Mouse (Mus musculus) lung, embryonic 16.5 days (tissue): Measurements from ENCODE around the gene Gas2l3. TPM values are rescaled to one million over a fixed set of nuclear protein-coding genes. Genes with fewer than 3 reads are reported as not detected.
A peak's percentile ranks its signal among the peaks of the same experiment; 100 is the strongest.

Source experiments
- ATAC-seq: fragments of 200-750 bp; cut with Nextera tagmentation; 2 replicates; pipeline ENCODE4 v1.8.0; 2017; ENCODE audit warnings: low read depth, mild to moderate bottlenecking, moderate library complexity
- H3K27ac ChIP-seq: fragments of 300-500 bp; sonication (generic); 2 replicates; pipeline ENCODE4 v1.5.1; 2014; ENCODE audit warnings: mild to moderate bottlenecking, control low read depth, low read length
- H3K27me3 ChIP-seq: fragments of 300-500 bp; sonication (generic); 2 replicates; pipeline ENCODE4 v1.6.1; 2014; ENCODE audit warnings: low read depth, low read length, mixed read lengths; ENCODE audit not compliant: control insufficient read depth, insufficient read depth
- H3K36me3 ChIP-seq: fragments of 300-500 bp; sonication (generic); 2 replicates; pipeline ENCODE4 v1.6.1; 2014; ENCODE audit warnings: low read length; ENCODE audit not compliant: control insufficient read depth, insufficient read depth
- H3K4me1 ChIP-seq: fragments of 300-500 bp; sonication (generic); replicated peaks from 2 replicates; pipeline ENCODE4 v1.6.1; 2014; ENCODE audit warnings: low read length, mixed read lengths; ENCODE audit not compliant: control insufficient read depth, insufficient read depth
- H3K4me2 ChIP-seq: fragments of 300-500 bp; sonication (generic); 2 replicates; pipeline ENCODE4 v1.6.1; 2014; ENCODE audit warnings: low read depth, low read length, control low read depth
- H3K4me3 ChIP-seq: fragments of 300-500 bp; sonication (generic); 2 replicates; pipeline ENCODE4 v1.5.1; 2014; ENCODE audit warnings: mild to moderate bottlenecking, low read length, control low read depth
- H3K9ac ChIP-seq: fragments of 300-500 bp; sonication (generic); 2 replicates; pipeline ENCODE4 v1.6.1; 2014; ENCODE audit warnings: low read length, control low read depth
- H3K9me3 ChIP-seq: fragments of 300-500 bp; sonication (generic); 2 replicates; pipeline ENCODE4 v1.6.1; 2016; ENCODE audit warnings: low read length; ENCODE audit not compliant: control insufficient read depth
- WGBS: fragments of 180-500 bp; shearing (Covaris S2); extraction: QIAGEN DNeasy Blood & Tissue Kit; methylation state at CpG from one replicate; pipeline ENCODE4 v1.1.7; 2014; 5-methylcytosine and 5-hydroxymethylcytosine counted together
- polyA plus RNA-seq: library from polyadenylated mRNA; unstranded; fragments of >200 nt; fragmentation: Nextera tagmentation; extraction: Ambion mirVana; gene quantifications from 2 replicates; pipeline ENCODE4 v1.2.1, GENCODE M21; 2015

Gene Gas2l3
- polyA plus RNA-seq, 1 experiment from 2014 or later, result 24.1 TPM

DNA sequence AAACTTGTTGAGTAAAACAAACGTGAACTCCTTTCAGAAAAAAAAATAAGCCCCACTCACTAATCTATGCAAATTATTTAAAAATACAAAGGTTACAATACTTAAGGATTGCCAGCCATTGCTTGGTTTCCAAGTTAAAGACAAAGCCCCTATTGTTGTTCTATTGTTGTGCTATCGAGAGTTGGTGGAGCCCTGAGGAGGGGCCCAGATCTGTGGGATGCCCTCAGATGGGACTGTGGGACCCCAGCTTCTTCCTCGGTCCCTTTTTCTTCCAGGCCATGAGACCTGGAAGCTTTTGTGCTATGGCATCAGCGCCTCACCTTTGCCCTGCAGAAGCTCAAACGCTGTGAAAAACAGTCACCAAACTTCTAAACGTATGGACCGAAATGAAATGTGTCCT lies 37.9 kb upstream of the Gas2l3 start:
- H3K4me2 ChIP-seq, result no peak overlapping the region
- H3K9me3 ChIP-seq, result no peaks in the 10 kb centered on the region
- ATAC-seq, result no peak
- H3K4me3 ChIP-seq, result no peak overlapping the region
- no peaks in the 10 kb centered on the region for H3K27me3 ChIP-seq
- H3K9ac ChIP-seq, result no peak overlapping the region
- H3K4me1 ChIP-seq, result no peaks in the 10 kb centered on the region
- no peak overlapping the region for H3K27ac ChIP-seq
- WGBS, result 61% methylated on average over 7 of the region's 7 CpGs
- no peaks in the 10 kb centered on the region for H3K36me3 ChIP-seq

DNA sequence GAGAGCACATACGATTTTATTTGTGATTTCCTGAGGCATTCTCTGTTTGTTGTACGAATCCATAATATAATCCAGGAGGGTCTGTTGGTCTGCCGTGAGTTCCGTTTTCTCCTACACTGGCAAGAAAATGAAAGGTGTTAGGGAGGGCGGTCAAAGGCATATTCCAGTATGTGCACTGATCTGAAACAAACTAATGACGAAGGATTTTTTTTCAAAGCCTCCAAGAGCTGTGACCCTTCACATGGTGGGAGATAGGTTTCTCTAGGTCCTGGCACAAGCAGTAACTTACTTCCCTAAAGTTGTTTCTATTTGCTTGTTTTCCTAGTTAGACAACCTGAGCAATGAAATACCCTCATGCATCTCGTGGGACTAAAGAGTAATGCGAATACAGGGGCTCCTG lies 35.0 kb upstream of the Gas2l3 start:
- H3K4me3 ChIP-seq, result no peak overlapping the region
- H3K4me1 ChIP-seq, result no peaks in the 10 kb centered on the region
- no peaks in the 10 kb centered on the region for H3K27me3 ChIP-seq
- ATAC-seq, result no peak
- 83% methylated on average over 8 of the region's 8 CpGs for WGBS
- no peaks in the 10 kb centered on the region for H3K9me3 ChIP-seq
- H3K9ac ChIP-seq, result no peak overlapping the region
- no peaks in the 10 kb centered on the region for H3K36me3 ChIP-seq
- no peak overlapping the region for H3K4me2 ChIP-seq
- H3K27ac ChIP-seq, result no peak overlapping the region

DNA sequence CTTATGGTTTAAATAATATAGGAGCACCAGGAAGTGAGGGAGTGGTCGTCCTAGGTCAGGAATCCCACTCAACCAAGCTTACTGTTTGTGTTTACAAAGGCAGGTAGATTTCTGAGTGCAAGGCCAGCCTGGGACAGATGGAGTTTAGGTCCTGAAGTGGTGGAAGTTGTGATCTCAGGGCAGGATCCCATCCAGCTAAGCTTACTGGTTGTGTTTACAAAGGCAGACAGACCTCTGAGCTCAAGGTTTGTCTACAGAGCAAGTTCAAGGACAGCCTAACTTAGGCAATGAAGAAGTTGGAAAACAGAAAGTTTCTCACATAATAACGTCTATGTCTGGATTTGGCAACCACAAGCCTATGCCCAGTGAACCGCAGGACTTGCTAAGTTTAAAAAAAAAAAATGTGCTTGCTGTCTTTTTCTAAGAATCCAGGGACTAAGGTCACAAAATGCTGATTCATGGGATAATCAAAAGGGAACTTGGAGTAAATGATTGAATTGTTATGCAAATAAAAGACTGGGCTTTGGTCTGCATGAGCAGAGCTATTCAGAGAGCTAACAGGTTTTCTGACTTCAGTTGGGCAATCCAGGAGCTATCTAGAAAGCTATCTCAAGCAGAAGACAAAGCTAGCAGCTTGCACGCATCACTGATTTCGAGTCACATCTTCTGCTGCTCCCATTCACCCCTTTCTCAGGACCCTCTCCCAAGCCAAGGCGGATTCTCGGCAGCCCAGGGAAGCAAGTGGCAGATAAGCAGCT lies 27.0 kb upstream of the Gas2l3 start:
- ATAC-seq, result no peak
- 63% methylated on average over 7 of the region's 7 CpGs for WGBS

DNA sequence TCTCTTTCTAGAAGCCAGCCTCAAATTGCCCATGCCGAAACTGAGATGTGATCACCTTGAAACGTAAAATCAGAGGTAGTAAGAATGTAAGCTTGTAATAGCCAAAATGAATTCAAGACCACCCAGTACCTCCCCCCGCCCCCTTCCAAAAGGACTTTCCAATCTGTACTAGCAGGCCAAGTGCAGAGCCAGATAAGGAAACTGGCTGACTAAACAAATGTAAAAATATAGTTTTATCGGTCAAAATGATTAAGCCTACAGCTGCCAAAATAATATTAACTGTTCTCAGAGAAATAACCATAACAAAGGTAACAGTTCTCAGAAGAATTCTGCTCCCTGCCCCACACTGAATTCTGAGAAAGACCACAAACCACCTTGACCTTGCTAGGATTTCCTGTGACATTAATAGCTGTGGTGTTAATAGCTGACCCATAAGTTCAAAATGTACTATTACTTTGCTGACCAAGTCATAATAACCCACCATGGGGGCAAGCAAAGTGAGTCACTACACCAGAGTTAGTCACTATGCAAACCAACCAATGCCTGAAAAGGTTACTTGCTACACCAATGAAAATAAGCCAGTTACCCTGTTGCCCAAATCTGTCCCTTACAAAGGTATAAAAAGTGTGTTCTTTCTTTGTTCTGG lies 21.1 kb upstream of the Gas2l3 start:
- Histone ChIP-seq H3K9me3 (peaks cover 1% of the 10 kb centered on the region; the same call in 1 of the 2 replicates), H3K4me3 (no peak overlapping the region), H3K36me3 (no peaks in the 10 kb centered on the region), H3K4me2 (no peak overlapping the region), H3K4me1 (no peaks in the 10 kb centered on the region), H3K9ac (no peak overlapping the region), H3K27me3 (no peaks in the 10 kb centered on the region), H3K27ac (no peak overlapping the region)
- ATAC-seq, result no peak
- WGBS, result 67% methylated on average over 4 of the region's 4 CpGs

More for the DNA sequence above, 27.0 kb upstream of the Gas2l3 start:
- Histone ChIP-seq H3K27me3 (no peaks in the 10 kb centered on the region), H3K4me2 (no peak overlapping the region), H3K4me1 (no peaks in the 10 kb centered on the region), H3K4me3 (no peak overlapping the region), H3K9me3 (peaks cover 4% of the 10 kb centered on the region; the same call in 1 of the 2 replicates), H3K27ac (no peak overlapping the region), H3K9ac (no peak overlapping the region), H3K36me3 (no peaks in the 10 kb centered on the region)

DNA sequence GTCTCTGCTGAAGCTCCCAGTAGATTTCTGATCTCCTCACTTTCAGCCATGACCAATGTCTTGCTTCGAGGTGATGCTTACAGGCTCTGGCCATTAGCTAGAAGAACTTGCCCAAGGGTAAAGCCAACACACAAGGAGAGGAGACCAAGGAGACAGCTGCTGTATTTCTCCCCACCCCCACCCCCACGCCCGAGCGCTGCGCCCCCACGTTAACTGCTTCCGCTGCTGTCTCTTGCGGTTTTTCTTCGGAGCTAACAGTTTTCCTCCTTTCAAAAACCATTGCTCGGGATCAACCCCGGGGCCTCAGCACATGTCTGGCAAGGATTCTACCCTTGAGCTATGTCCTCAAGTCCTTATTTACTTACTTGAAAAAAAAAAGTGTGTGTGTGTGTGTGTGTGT lies 19.1 kb upstream of the Gas2l3 start:
- Histone ChIP-seq H3K4me2 (no peak overlapping the region), H3K4me3 (no peak overlapping the region), H3K36me3 (no peaks in the 10 kb centered on the region), H3K27ac (no peak overlapping the region), H3K4me1 (no peaks in the 10 kb centered on the region), H3K9ac (no peak overlapping the region), H3K9me3 (no peaks in the 10 kb centered on the region), H3K27me3 (no peaks in the 10 kb centered on the region)
- no peak for ATAC-seq
- 70% methylated on average over 11 of the region's 11 CpGs for WGBS

DNA sequence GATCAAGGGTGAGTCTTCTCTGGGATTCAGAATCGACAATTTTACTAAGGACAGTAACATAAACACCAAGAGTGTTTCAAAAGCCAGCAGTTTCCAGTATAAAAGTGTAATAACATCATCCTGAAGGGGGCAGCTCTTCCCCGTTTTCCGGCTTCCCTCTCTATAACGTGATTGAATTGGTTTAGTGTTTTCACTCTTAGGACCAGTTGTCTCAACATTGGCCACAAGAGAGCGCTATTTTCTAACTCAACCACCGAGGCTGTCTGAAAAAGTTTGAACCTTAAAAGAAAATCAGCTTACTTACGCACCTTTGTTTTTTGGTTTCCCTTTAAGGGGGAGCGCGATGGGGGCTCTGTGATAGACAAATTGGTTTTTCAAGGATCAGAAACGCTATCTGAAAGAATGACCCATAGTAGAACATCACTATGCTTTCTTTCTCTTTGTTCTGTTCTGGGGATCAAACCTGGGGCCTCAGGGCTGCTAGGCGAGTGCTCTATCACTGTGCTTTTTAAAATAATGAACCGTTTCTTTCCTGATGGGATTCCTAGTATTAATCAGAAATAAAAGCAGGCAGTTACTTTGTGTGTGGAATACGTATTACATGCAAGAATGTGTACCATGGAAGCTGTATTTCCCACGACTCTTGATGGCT lies 18.2 kb upstream of the Gas2l3 start:
- Histone ChIP-seq H3K27me3 (no peaks in the 10 kb centered on the region), H3K4me3 (peak overlapping the region; percentile 22; the same call in 1 of the 2 replicates), H3K4me1 (no peaks in the 10 kb centered on the region), H3K36me3 (no peaks in the 10 kb centered on the region), H3K27ac (no peak overlapping the region), H3K9me3 (no peaks in the 10 kb centered on the region), H3K9ac (no peak overlapping the region), H3K4me2 (peak overlapping the region; percentile 42)
- 17% methylated on average over 14 of the region's 14 CpGs for WGBS
- peak; percentile 84 for ATAC-seq

DNA sequence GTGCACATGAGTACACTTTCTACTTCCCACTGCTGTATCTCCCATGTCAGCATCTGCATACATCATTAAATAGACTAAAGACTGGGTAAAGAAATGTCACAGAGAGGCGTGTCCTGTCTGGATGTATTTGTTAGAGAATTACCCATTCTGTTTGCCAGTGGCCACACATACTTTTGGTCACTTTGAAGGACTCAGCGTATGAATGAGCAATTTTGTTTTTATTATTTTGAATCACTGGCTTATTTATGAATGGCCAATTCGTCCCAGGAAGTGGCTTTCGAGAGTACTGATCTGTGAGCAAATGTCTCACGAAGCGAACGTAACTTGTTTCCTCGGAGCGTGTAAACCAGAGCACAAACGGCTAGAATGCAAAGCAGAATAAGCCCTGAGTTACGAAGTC lies 17.2 kb upstream of the Gas2l3 start:
- Histone ChIP-seq H3K27ac (no peak overlapping the region), H3K4me3 (no peak overlapping the region), H3K4me1 (no peaks in the 10 kb centered on the region), H3K4me2 (no peak overlapping the region), H3K9me3 (no peaks in the 10 kb centered on the region), H3K36me3 (no peaks in the 10 kb centered on the region), H3K9ac (no peak overlapping the region), H3K27me3 (no peaks in the 10 kb centered on the region)
- 88% methylated on average over 11 of the region's 11 CpGs for WGBS
- no peak for ATAC-seq

DNA sequence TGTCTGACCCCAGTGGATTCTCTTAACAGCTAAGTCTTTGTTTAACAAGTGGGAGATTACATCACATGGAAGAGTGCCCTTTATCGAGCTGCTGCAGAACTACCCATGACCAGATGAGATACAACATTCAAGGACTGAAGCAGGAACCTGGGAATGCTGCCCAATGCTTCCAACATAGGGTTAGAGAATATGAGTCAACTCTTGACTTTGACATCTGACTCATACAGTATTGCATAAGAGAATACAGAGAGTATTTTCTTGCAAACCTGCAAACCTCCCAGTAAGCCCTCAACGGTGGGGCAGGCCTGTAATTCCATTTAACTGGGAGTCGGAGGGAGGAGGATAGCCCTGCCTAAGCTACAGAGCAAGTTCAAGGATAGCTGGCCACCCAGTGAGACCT lies 15.0 kb upstream of the Gas2l3 start:
- H3K27ac ChIP-seq, result no peak overlapping the region
- WGBS, result 54% methylated on average over 3 of the region's 3 CpGs
- peak; percentile 46; the same call in 1 of the 2 replicates for ATAC-seq
- H3K4me1 ChIP-seq, result no peaks in the 10 kb centered on the region
- H3K9ac ChIP-seq, result no peak overlapping the region
- no peak overlapping the region for H3K4me3 ChIP-seq
- H3K4me2 ChIP-seq, result no peak overlapping the region
- no peaks in the 10 kb centered on the region for H3K27me3 ChIP-seq
- no peaks in the 10 kb centered on the region for H3K9me3 ChIP-seq
- H3K36me3 ChIP-seq, result no peaks in the 10 kb centered on the region

DNA sequence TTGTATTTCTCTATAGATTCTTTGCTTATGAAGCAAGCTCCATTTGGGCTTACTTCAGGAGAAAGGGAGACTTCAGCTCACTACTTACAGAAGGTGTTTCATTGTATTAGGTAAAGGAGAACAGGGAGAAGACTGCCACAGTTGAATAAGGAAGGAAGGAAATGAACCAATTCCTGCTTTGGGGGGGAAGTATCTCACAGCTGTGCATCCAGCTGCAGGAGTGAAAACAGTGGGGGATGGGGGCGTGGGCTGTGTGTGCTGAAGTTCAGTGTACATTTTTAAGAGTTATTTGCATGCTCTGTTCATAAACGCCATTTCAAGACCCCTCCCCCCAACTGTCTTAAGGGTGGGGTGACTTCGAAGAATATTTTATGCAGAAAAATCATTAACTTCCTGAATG lies 10.0 kb upstream of the Gas2l3 start:
- 62% methylated on average over 3 of the region's 3 CpGs for WGBS
- Histone ChIP-seq H3K4me2 (no peak overlapping the region), H3K27me3 (no peaks in the 10 kb centered on the region), H3K36me3 (no peaks in the 10 kb centered on the region), H3K4me3 (no peak overlapping the region), H3K4me1 (peaks cover 5% of the 10 kb centered on the region), H3K9ac (no peak overlapping the region), H3K9me3 (no peaks in the 10 kb centered on the region), H3K27ac (no peak overlapping the region)
- no peak for ATAC-seq
